Mouse (Mus musculus) layer of hippocampus, adult 2 months (tissue): ENCODE measurements at regions not wholly inside any gene's neighbourhood (a gene's known extent, or its start where the extent isn't known, plus 50 kb on each side); places are given as distances from the start of the nearest gene placed in this dataset.

Experiments
- DNase-seq, 2 experiments: peaks; one replicate each; pipeline ENCODE4 v3.0.0; 2022; ENCODE audit warnings: low spot score in 2 of 2
- H3K27ac ChIP-seq: fragments of 200-600 bp; 2 replicates; pipeline ENCODE4 v1.8.1; 2022
- H3K4me3 ChIP-seq: fragments of 200-600 bp; 2 replicates; pipeline ENCODE4 v1.8.1; 2022; ENCODE audit warnings: mild to moderate bottlenecking
- CTCF ChIP-seq: fragments of 200-600 bp; conservative IDR thresholded peaks from 2 replicates; pipeline ENCODE4 v1.8.1; 2022; ENCODE audit warnings: antibody characterized with exemption, mild to moderate bottlenecking, moderate library complexity

GRCm38 (mm10) chr8:25311811-25312533, 487.8 kb upstream of the Adam5 start:
- DNase-seq, result no peak
- H3K4me3 ChIP-seq, result no peak overlapping the region
- TF ChIP-seq CTCF, result no peak
- H3K27ac ChIP-seq, result no peak overlapping the region

DNA sequence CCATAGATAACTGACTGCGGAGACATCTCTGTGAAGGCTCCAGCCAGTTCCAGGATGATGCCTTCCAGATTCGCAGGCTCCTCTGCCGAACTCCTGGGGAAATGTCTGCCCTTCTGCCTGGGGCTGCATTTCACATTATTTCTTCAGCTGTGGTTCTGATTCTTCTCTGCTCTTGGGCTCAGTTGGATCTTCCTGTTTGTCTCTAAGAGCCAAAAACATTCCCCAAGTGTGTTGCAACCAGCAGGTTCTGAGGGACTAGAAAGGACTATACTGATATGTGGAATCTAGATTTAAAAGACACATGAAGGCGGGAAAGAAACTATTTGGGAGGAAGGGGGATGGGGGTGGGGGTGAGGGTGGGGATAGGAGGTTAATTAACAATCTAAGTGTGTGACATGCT, 483.8 kb upstream of the Adam5 start:
- DNase-seq, result no peak
- TF ChIP-seq CTCF, result no peak
- Histone ChIP-seq H3K27ac (peak overlapping the region; percentile 43; the same call in 1 of the 2 replicates), H3K4me3 (no peak overlapping the region)

GRCm38 (mm10) chr8:25307511-25307910, 483.3 kb upstream of the Adam5 start:
- no peak for DNase-seq
- no peak for TF ChIP-seq CTCF
- H3K27ac ChIP-seq, result peak overlapping the region; percentile 43
- no peak overlapping the region for H3K4me3 ChIP-seq

GRCm38 (mm10) chr8:25306769-25307491, 482.8 kb upstream of the Adam5 start:
- TF ChIP-seq CTCF, result no peak
- Histone ChIP-seq H3K27ac (peak overlapping the region; percentile 43), H3K4me3 (no peak overlapping the region)
- no peak for DNase-seq
